Mouse (Mus musculus): ENCODE data around the gene Tank. TPM values are rescaled to one million over a fixed set of nuclear protein-coding genes. Genes with fewer than 3 reads are reported as not detected.
A peak's percentile ranks its signal among the peaks of the same experiment; 100 is the strongest.

Tank gene
- polyA plus RNA-seq, 1 experiment: 46.1 TPM

DNA sequence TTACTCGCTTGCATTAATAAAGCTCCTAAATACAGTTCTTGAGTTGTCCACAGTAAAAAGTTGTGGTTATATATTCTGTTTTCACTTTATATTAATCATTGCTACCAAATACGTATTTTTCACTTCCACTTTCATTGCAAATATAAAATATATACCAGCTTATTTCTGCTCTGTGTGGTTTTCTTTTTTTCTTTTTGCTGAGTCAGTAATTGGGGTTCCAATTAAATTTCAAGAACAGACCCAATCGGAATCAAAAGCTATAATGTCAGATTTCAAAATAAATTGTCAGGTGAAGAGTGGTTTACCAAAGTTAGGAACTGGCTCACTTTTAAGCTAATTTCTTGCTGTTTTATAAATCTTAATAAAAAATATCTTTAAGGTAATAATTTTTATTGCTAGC lies 73.3 kb downstream of the Tank start:
- no peak for DNase-seq (ENCODE audit: extremely low spot score in 1 of 2, low spot score in 1 of 2)

DNA sequence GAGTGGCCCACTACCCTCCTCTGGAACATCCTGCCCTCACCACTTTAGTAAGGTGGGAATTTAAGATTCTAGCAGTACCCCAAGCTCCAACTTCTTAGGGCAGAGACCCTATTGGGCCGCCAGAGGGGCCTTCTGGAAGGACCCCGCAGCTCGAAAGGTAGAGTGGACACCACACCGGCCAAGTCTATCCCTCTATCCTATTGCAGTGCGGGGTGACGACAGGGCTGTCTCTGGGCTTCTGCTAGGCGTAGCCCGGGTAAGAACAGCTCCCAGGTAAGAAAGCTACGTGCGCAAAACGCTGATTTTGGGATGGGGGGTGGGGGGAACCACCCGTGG lies 76.6 kb downstream of the Tank start:
- DNase-seq (ENCODE audit: extremely low spot score in 1 of 2, low spot score in 1 of 2): no peak

DNA sequence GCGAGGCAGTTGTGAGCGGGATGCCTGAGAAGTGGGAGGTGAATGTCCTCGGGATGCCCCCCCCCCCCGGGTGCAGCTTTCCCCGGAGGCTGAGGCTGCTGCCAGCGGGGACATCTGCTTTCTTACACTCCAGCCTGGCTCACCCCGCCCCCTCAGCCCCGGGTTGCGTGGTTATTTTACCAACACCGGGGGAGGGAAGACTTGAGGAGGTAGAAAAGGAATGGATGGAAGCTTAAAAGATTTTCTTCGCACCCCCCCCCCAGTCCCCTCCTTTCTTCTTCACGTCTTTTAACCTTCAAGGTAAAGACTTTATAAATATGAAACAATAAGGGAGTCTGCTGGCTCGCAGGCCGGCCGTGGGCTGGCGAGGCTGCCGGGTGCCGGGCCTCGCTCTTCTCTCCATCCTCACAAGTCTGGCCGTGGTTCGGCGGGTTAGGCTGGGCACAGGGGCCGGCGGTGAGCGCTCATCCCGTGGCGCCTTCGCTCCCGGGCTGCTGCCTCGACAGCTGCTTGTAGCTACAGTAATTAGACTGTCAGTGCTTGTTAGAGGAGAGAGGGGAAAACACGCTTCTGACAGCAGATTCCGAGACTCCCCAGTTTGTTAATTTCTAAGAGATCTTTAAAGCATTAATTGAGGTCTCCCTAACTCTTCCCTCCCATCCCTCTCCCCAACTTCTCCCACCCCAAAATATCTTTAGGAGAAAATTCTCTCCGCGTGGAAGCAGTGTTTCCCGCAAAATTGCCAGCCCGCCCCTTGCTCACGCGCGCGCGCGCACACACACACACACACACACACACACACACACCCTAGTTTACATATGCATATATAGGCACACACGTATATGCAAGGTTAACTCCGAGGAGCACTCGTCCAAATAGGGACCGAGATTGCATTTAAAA lies 77.2 kb downstream of the Tank start:
- peak; percentile 74 to 92 for DNase-seq (ENCODE audit: extremely low spot score in 1 of 2, low spot score in 1 of 2)

DNA sequence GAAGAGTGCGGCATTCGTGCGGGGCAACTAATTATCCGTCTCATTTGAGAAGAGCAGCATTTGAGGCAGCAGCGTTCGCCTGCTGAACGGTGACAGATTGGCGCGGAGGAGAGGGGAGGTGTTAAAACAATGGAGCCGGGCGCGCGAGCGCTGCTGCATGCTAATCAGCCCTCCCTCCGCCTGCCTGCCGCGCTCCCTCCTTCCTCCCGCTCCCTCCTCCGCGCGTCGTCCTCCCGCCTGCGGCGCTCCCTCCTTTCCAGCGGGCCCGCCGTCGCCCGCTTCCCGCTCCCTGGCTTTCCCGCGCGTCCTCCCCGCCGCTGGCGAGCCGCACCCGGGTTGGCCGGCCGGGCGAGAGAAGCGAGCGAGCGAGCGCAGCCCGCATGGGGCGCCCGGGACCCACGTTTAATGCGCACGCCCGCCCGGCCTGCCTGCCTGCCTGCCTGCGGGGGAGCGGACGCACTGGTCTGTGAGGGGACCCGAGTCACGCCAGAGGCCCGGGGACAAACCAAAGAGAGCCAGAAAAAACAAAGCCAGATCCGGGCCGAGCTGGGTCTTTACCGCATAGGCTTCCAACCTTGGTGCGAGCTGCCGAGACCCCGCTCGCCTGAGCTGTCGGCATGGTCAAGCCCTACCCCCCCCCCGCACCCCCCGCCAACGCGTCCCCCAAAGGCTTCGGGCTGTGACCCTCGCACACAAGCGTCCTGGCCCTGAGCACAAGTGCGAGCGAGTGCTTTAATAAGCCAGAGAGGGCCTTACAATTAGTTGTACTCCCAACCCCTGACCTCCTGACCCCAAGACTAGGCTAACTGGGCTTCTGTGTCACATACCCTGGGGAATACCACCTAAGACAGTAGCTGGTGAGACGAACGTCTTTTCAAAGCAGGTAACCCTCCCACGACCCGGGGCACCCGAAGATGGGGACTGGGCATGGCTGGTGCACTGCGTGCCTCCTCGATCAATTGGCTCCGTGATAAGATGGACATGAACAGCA lies 78.3 kb downstream of the Tank start:
- DNase-seq (ENCODE audit: extremely low spot score in 1 of 2, low spot score in 1 of 2): peak; percentile 84 to 93

DNA sequence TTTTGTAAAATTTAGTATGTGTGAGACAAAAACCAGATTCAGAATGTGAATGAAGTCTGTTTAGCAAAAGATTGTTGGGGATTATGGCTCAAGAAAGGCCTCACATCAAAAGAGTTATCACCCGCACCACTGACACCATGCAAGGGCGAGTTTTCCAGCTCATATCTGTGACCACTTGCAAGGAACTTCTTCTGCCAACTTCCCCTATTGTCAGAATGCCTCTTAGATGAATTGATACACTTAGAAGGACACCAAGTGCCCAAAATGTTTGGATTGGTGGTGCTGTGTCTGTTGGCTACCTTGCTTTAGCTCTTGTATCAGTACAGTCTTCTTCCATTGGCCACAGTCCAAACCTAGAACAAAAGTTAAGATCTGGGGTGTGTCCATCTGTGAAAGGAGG lies 80.9 kb downstream of the Tank start:
- DNase-seq (ENCODE audit: extremely low spot score in 1 of 2, low spot score in 1 of 2): no peak

DNA sequence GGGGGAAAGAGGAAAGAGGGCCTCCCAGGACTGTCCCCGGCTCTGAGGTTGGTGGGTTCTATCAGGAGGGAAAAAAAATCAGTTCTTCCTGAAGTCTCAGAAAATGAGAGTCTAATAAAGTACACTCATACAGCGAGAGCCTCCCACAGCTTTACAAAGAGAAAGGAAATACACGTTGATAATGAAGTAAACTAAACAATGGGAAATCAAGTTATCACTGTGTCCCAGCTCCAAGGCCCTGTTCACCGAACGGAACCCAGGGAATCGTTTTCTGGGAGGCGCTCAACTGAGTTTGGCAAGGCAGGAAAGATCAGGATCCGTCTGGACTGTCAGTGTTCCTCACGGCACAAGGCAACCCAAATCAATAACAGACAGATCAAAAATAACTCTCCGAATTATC lies 84.4 kb downstream of the Tank start:
- no peak for DNase-seq (ENCODE audit: extremely low spot score in 1 of 2, low spot score in 1 of 2)

DNA sequence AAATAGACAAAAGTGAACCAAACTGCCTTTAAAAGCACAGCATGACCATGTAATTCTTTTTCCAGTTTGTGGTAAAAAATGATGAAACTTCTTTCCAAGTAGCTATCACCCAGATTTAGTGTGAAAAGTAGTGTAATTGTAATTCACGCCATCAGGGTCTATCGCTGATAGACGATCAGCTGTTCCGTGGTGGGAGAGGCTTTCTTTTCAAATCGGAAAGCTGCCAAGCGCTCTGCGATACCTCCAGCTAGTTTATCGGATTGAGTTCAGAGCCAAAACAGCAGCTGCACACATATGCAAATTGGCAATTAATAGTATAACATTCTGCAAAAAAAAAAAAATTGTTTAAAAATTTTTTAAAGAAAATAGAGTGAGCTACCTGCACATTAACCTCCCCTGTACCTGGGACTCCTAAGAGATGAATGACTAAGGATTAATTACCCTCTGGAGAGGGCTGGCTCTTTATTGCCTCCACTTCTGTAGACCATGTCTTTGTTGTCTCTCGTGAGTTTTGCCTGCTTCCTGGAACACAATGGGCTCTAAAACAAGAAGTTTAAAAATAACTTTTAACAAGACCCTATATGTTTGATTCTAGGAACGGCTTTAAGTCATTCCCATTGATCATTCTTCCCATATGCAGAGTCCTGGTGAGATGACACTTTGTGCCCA lies 85.3 kb downstream of the Tank start:
- no peak for DNase-seq (ENCODE audit: extremely low spot score in 1 of 2, low spot score in 1 of 2)

DNA sequence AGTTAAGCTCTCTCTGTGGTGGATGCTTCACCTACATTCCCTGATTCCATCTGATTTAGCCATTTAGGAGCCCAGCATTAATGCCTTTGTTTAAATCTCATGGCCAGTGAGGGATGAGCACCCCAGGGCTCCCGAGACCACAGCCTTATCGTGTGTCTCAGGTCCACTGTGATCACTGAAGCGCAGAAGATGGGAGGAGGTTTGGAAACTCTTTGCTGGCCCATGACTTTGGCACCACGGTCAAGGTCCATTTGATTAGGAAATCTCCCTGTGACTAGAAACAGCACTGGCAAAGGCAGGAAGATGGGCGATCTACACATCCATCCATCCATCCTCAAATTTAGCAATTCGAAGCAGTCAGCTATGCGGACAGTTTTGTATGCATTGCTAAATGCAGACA lies 89.0 kb downstream of the Tank start:
- DNase-seq (ENCODE audit: extremely low spot score in 1 of 2, low spot score in 1 of 2): no peak

DNA sequence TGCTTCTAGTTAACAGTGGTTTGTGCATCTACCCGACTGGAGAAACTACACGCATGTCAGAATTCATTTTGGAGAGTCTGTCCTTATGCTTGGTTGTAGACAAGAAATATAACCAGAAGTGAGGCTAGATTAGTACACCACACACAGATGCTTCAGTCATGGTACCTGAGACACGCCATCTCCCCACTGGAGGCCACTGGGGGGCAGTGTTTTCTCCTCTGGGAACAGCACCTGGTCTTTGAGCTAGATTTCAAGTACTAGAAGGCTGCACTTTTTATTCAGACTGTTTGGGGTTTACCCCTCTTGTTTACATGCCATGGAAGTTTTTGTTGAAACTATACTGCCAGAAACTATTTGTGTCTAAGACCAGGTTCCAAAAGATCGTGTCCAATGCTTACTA lies 89.9 kb downstream of the Tank start:
- peak in 1 of 2 experiments; percentile 76 for DNase-seq (ENCODE audit: extremely low spot score in 1 of 2, low spot score in 1 of 2)

DNA sequence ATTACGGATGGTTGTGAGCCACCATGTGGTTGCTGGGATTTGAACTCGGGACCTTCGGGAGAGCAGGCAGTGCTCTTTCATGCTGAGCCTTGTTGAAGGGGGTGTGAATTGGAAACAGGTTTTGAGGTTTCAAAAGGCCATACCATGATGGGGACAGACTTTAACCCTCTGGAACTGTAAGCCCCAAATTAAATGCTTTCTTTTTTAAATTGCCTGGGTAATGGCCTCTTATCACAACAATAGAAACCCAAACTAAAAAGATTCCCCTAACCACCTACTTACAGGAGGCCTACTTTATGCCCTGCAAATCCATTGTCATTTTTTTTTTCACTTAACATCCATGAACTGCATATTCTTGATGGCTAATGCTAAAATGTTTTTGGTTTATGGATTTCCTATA lies 96.2 kb downstream of the Tank start:
- DNase-seq (ENCODE audit: extremely low spot score in 1 of 2, low spot score in 1 of 2): no peak

DNA sequence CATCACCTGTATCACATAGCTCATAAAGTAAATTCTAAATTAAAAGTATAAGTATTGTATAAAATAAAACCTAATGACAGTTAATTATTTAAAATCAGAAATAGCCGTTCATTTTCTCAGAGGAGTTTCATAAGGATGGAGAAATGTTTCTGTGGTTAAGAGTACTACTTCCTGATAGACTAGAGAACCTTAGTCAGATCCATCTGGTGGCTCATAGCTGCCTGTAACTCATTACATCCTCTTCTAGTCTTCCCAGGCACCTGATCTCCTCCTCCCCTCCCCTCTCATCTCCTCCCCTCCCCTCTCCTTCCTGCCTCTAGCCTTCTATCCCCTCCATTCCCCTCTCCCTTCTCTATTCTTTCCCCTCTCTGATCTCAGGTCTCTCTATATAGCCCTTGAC lies 103.2 kb downstream of the Tank start:
- no peak for DNase-seq (ENCODE audit: extremely low spot score in 1 of 2, low spot score in 1 of 2)

DNA sequence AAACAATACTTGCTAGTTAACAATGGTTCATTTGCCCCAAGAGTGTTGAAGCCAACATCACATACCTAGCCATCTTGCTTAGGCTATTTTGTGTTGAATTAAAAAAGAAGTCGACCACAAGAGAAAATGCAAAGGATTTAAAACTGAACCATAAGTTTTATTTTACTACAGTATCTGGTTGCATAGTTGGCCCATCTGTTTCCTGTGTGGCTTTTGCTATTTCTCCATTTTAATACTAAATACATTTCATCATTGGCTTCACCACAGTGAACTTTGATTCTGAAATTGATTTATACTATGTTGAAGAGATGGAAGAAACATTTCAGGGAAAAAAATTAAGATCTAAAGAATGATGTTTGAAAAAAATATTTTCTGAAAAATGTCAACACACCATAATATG lies 108.1 kb downstream of the Tank start:
- no peak for DNase-seq (ENCODE audit: extremely low spot score in 1 of 2, low spot score in 1 of 2)

DNA sequence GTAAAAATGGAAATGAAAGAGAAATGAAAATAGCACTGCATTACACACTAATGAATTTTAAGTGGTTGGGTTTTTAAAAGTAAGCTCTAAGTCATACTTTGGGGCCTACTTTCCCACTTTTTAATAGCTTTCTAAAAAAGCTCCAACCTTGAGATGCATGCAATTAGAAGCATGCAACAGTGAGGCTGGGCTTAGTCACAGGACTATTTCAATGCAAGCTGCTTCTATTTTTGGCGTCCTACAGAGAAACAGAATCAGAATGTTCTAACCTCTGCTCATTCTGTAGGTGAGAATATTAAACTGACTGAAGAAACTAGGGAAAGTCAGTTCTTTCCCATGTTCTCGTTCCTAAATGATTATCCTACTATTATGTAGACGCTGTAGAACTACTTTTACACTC lies 110.7 kb downstream of the Tank start:
- peak in 1 of 2 experiments; percentile 26 for DNase-seq (ENCODE audit: extremely low spot score in 1 of 2, low spot score in 1 of 2)

Other genes starting within 250 kb of the Tank start
- gene Psmd14, start 133.1 kb downstream of the Tank start, polyA plus RNA-seq (2012; rRNA removed): 84.4 and 95.5 TPM in 2 replicates
- 47.3 and 53.1 TPM in 2 replicates for gene Tbr1, start 224.3 kb downstream of the Tank start, polyA plus RNA-seq (2012; rRNA removed)

All from frontal cortex, adult 2 months (tissue).